Mouse (Mus musculus) frontal cortex, postnatal 14 days (tissue): ENCODE measurements around the gene Odf4.
"Not testable (repeated sequence)": the region's sequence is repeated elsewhere in the genome, so short reads cannot be mapped to it uniquely, and the experiment has no call there.

Experiments used
- DNase-seq, 2 experiments: peaks; one replicate each; pipeline ENCODE4 v3.0.0; 2022; ENCODE audit warnings: low spot score in 2 of 2

Odf4 gene

GRCm38 (mm10) chr11:68926981-68927380 is at the start of gene Odf4:
Odf4 (minus strand) TSS chr11:68927081.
- DNase-seq: no peak

DNA sequence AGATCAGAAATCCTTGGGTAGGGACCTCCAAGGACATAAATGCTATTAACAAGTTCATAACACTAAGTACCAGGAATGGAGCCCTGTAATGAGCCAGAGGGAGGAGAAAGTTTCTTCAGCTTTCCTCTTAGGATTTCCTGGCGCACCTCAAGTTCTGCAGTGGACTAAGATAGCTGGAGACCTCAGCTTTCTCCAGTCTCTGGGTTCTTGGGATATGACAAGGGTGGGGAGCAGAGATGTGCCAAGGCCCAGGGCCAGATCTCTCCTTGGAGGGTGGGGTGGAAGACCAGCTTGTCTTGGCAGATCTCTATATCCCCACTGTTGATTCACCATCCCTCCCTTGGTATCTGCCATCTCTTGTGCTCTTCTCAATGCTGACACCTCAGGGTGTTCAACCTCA is 48.7 kb upstream of the Odf4 start:
- DNase-seq: no peak

- no peak for DNase-seq
Measured at GRCm38 (mm10) chr11:68975085-68975484, 48.2 kb upstream of the Odf4 start, which contains the start of gene Rangrf. Rangrf (minus strand) TSS chr11:68975185.

GRCm38 (mm10) chr11:68974059-68974450 is 47.2 kb upstream of the Odf4 start:
- no peak for DNase-seq

DNA sequence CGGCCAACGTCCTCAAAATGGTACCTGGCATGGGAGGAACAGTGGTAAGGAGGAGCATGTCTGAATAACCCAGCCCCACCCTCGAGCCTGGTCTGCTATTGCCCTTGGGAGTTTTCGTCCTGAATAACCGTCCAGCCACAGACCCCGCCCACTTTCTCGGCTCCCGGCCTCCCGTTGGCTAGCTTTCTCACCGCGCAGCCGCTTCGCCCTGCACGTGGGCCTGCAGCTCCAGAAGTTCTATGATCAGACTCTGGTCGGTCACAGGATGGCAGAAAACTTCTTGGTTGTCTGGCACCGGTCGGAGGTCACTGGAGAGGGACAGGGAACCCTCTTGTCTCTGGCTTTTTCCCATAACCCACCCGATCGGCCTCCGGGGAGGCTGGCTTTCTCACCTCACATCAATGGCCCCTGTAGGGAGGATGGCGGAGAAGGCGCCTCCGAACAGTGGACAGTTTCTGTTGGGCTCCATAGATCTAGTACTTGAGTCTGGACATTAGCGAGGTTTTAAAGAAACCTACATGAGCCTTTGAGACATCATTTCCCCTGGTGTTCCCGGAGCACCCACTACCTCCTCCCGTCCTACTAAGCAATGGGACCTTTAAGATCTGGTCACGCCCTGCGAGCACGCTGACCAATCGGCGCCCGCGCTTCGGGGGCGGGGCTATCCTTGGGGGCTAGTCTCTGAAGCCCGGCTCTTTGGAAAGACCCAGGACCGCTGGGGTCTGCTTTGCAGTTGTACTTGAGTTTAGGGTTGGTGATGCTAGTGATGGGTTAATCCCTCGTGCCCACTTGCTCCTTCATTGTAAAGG is 46.6 kb upstream of the Odf4 start:
- DNase-seq: peak; percentile 65 to 73

DNA sequence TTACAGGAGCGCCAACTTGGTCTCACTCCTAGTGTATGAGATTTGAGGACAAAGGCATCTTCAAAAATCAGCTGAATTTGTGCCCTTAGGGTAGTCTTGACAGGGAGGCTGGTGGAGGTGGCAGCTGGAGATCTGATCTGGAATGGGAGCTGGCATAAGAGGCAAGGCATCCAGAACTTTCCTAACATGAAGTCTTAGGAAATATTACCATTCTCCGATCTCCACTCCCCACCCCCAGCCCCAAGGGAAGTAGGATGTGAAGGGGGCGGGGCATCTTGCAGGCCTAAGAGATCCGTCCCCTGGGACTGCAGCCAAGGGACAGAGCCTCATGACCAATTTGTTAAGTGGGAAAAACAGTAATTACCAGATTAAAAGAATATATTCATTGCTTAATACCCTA is 43.4 kb upstream of the Odf4 start:
- no peak for DNase-seq

DNA sequence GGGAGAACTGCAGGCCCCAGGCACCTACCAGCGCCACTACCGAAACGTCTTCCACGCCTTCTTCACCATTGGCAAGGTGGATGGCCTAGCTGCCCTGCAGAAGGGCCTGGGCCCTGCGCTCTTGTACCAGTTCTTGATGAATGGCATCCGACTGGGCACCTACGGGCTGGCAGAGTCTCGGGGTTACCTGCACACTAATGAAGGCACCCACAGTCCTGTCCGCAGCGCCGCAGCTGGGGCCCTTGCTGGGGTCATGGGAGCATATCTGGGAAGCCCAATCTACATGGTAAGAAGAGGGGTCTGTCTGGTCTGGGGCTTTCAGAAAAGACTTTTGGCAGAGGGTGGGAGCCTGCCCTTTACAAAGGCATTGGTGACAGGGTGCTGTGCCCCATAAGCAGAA is 41.9 kb upstream of the Odf4 start:
- DNase-seq: no peak

DNA sequence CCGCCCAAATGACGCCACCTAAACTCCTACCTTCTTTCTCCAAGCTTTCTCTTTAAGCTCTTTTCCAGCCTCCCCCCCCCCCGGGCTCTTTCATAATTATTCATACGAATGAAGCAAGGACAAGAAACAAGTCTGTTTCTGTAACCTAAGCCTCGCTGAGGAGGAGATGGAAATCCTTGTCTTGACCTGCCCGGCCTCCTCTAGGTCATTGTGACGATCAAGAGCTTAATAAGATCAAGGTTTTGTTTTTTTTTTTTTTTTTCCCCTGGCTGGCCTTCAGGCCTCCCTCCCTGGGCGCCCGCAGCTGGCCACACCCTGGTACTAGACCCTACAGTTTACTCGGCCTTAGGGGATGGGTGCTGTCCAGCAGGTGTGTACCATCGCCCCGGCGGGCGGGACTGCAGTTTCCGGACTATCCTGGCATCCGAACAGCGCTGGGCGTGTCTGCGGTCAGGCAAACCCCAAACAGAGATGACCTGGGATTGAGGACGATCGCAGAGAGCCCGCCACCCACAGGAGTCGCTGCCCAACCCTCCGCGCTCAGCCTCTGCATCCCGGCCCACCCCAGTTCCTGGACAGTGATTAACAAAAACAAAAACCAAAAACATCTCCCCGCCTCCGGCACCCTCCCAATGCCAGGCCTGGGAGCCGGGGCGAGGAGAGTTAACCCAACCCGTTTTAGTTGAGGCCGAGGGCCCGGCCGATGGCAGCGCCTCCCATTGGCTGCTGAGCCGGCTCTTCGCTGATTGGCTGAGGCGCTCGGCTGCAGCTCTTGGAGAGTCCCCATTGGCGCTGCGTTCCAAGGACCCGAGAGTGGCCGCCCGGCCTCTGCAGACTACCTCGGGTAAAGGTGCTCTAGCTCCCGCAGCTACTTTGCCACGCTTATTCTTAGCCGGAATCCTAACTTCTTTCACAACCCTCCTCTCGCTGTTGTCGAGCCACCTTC is 40.7 kb upstream of the Odf4 start, which contains the start of gene Slc25a35:
Gene Slc25a35 (plus strand): TSS at position 795 of the 946 bp plus-strand sequence.
- DNase-seq: peak; percentile 84 to 89

DNA sequence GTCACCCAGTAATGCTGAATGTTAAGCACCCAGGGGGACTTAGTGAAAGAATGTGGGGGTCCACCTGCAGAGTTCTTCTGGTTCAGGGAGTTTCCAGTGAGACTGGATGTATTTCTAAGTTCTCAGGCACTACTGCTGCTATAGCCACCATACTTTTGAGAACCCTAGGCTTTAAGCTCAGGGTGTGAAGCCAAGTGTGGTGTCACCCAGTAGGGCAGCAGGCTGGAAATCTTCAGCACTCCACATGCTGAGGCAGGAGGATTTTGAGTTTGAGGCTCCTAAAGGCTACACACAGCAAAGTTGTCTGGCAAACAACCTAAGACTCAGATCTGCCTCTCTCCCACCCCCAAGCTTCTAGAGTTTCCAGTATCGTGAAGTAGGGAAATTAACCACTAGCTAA is 39.7 kb upstream of the Odf4 start:
- DNase-seq: no peak

GRCm38 (mm10) chr11:68965845-68966244 is 39.0 kb upstream of the Odf4 start:
- DNase-seq: no peak

DNA sequence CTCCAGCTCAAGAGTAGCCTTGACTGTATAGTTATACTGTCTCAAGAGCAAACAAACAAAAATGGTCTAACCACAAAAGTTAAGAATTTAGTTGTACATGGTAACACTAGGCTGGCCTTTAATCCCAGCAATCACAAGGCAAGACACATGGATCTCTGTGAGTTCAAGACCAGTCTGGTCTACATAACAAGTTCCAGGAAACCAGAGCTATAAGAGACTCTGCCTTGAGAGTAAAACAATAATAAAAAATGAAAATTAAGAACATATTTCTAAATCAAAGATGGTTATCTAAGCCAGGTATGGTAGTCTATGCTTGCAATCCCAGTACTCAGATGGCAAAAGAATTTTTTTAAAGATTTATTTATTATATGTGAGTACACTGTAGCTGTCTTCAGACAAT is 38.2 kb upstream of the Odf4 start:
- no peak for DNase-seq

- DNase-seq: no peak
Measured at GRCm38 (mm10) chr11:68963405-68963804, 36.5 kb upstream of the Odf4 start.

- not testable (repeated sequence) for DNase-seq
Measured at GRCm38 (mm10) chr11:68962159-68962558, 35.3 kb upstream of the Odf4 start.

DNA sequence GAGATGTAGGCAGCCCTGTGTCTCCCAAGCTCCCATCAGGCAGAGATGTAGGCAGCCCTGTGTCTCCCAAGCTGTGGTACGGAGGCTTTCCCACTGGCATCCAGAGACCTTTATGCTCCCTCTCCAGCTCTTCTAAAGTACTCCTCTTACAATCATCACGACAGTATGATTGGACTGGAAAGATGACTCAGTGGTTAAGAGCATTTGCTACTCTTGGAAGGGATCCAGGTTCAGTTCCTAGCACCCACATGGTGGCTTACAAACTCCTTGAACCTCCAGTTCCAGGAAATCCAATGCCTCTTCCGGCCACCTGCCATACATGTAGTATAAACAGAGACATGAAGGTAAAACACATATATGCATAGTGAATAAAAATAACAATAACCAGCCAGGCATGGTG is 34.7 kb upstream of the Odf4 start:
- DNase-seq: no peak

- DNase-seq: no peak
Measured at GRCm38 (mm10) chr11:68957971-68958370, 31.1 kb upstream of the Odf4 start.

- DNase-seq: no peak
Measured at GRCm38 (mm10) chr11:68957308-68957707, 30.4 kb upstream of the Odf4 start, which contains the start of gene Arhgef15. Arhgef15 (minus strand) TSS chr11:68957480.

DNA sequence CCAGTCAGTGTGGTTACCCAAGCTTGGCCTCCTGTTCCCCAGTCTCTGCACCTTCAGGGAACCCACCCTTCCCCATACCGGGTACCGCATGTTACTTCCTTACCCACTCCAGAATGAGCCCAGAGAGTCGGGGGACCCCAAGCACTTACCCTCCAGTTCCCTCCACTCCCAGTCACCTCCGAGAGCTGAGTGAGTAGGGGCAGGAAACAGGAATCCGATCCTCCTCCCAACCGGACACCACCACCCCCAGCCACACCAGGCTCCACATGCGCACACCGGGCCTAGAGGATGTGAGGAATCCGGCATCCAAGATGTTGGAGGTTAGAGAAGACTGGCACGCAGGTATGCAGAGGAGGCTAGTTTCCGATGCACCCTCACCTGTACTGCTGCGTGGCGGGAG is 29.8 kb upstream of the Odf4 start:
- DNase-seq: no peak

DNA sequence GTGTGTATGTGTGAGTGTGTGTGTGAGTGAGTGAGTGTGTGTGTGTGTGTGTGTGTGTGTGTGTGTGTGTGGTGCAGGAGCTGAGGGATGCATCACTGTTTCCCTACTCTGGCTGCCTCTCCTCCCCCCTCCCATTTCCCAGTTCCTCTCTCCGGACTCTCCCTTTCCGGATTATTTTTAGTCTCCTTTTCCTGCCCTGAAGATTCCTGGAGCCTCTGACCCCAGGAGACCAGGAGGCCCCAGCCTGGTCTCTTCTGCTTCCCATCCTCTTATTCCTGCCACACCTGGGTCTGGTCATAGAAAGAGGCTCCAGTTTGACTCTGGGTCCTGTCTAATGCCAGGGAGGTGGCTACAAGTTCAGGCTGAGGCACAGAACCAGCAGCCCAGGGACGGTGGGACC is 29.2 kb upstream of the Odf4 start:
- no peak for DNase-seq

DNA sequence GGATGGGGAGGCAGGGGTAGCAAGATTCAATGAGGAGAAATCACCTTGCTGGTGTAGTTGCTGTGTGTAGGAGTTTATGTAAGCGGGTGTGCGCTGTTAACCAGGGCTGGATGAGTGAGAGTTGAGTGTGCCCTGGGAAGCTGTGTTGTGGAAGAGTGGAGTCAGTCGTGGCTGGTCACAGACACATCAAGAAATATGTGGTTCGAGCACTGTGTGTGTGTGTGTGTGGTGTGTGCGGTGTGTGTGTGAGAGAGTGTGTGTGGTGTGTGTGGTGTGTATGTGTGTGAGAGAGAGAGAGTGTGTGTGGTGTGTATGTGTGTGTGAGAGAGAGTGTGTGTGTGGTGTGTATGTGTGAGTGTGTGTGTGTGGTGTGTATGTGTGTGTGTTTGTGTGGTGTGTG is 28.6 kb upstream of the Odf4 start:
- DNase-seq: no peak

DNA sequence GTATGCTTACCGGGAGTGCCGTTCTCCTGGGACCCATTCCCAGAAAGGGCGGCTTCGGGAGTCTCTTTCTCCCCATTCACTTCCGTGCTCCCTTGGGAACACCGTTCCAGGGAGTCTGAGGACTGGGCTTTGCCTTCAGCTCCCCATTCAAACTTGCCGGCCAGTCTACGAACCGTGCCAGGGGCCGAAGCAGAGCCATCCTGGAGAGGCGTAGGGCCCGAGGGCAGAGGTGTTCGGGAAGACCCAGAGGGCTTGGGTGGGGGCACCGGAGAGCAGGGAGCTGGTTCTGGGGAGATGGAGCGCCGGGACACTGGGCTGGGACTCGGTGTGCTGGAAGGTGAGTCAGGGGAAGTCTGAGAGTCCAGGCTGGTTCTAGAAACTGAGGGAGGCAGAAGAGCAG is 27.5 kb upstream of the Odf4 start:
- DNase-seq: no peak

GRCm38 (mm10) chr11:68953903-68954302 is 27.0 kb upstream of the Odf4 start:
- no peak for DNase-seq

DNA sequence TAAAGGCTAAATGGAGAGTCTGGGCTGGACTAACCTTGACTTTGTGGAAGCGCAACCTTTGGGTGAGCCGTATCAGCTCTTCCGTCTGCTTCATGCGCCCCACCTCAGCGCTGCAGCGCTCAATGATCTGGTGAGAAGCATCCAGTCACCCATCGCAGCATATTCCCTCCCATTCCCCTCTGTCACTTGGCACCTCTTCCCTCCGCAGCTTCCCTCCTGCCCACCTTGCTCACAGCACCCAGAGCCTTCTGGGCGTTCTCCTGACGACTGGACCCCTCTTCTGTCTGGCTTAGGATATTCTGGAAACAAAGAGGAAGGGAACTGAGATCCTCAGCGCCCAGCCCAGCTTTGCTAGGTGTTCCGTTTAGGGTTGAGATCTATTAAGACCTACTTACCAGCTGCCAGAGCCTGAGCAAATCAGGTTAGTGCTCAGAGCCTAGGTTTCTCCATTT is 20.7 kb upstream of the Odf4 start:
- peak; percentile 26 to 42 for DNase-seq
